Mouse (Mus musculus) E14TG2a.4 (cell line): Measurements from ENCODE around the gene Kcnn1.

ENCODE experiments used
- CTCF ChIP-seq: conservative IDR thresholded peaks from 2 replicates; pipeline ENCODE4 v1.5.1; 2014; ENCODE audit warnings: low read length
- NANOG ChIP-seq: IDR thresholded peaks from 2 replicates; pipeline ENCODE4 v1.6.1; 2014; ENCODE audit warnings: borderline replicate concordance, low read length, mixed read lengths
- POU5F1 ChIP-seq: IDR thresholded peaks from 2 replicates; pipeline ENCODE4 v1.6.1; 2014; ENCODE audit warnings: low read length, borderline replicate concordance

DNA sequence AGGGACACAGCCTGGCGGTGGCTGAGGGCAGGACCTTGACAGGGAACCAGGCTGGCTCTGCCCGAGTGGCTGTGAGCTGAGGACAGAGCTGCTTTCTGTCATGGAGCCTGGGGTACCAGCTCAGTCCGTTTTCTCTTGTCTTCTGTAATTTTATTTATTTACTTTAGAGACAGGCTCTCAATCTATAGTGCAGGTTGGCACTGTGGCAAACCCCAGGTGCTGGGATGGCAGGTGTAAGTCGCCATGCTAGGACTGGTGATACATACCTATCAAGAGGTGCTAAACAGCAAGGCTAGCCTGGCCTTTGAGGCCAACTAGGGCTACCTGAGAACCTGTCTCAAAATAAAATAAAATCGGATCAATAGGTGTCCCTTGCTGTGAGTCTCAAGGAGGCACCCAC lies 7.0 kb downstream of the Kcnn1 start:
- TF ChIP-seq CTCF (no peak), POU5F1 (no peak), NANOG (no peak)
